Mouse (Mus musculus) neural tube, embryonic 13.5 days (tissue): Measurements from ENCODE around the gene Vezf1. TPM values are rescaled to one million over a fixed set of nuclear protein-coding genes. Genes with fewer than 3 reads are reported as not detected.
"Not testable (repeated sequence)": the region's sequence is repeated elsewhere in the genome, so short reads cannot be mapped to it uniquely, and the experiment has no call there.

Experiments
- ATAC-seq: fragments of 200-750 bp; cut with Nextera tagmentation; 2 replicates; pipeline ENCODE4 v1.8.0; 2017; ENCODE audit warnings: low read depth, mild to moderate bottlenecking, moderate TSS enrichment, moderate library complexity
- H3K27ac ChIP-seq: fragments of 300-500 bp; sonication (generic); replicated peaks from 2 replicates; pipeline ENCODE4 v1.5.1; 2015; ENCODE audit warnings: moderate library complexity, mild to moderate bottlenecking, inconsistent platforms
- H3K27me3 ChIP-seq: fragments of 300-500 bp; sonication (generic); 2 replicates; pipeline ENCODE4 v1.6.1; 2015; ENCODE audit warnings: mild to moderate bottlenecking, inconsistent platforms
- H3K36me3 ChIP-seq: fragments of 300-500 bp; sonication (generic); 2 replicates; pipeline ENCODE4 v1.6.1; 2015; ENCODE audit warnings: mild to moderate bottlenecking, inconsistent platforms
- H3K4me1 ChIP-seq: fragments of 300-500 bp; sonication (generic); replicated peaks from 2 replicates; pipeline ENCODE4 v1.6.1; 2015; ENCODE audit warnings: inconsistent platforms
- H3K4me2 ChIP-seq: fragments of 300-500 bp; sonication (generic); 2 replicates; pipeline ENCODE4 v1.6.1; 2015; ENCODE audit warnings: inconsistent platforms, mild to moderate bottlenecking, moderate library complexity
- H3K4me3 ChIP-seq: fragments of 300-500 bp; sonication (generic); 2 replicates; pipeline ENCODE4 v1.5.1; 2015; ENCODE audit warnings: mild to moderate bottlenecking, inconsistent platforms
- H3K9ac ChIP-seq: fragments of 300-500 bp; sonication (generic); 2 replicates; pipeline ENCODE4 v1.6.1; 2015; ENCODE audit warnings: moderate library complexity, mild to moderate bottlenecking, inconsistent platforms
- H3K9me3 ChIP-seq: fragments of 300-500 bp; sonication (generic); 2 replicates; pipeline ENCODE4 v1.6.1; 2016; ENCODE audit warnings: inconsistent platforms
- WGBS: fragments of 180-500 bp; shearing (Covaris S2); methylation state at CpG from one replicate; pipeline ENCODE4 v1.1.7; 2015; 5-methylcytosine and 5-hydroxymethylcytosine counted together
- polyA plus RNA-seq: library from polyadenylated mRNA; unstranded; fragments of >200 nt; fragmentation: Nextera tagmentation; extraction: Ambion mirVana; gene quantifications from 2 replicates; pipeline ENCODE4 v1.2.1, GENCODE M21; 2015

Vezf1 gene
- polyA plus RNA-seq, 1 experiment from 2014 or later, result 53.9 TPM

GRCm38 (mm10) chr11:88045159-88045558 lies 22.9 kb upstream of the Vezf1 start:
- not testable (repeated sequence) for ATAC-seq, H3K27ac ChIP-seq, H3K4me3 ChIP-seq, H3K27me3 ChIP-seq, H3K9me3 ChIP-seq, H3K9ac ChIP-seq, H3K4me2 ChIP-seq
- Histone ChIP-seq H3K4me1 (peaks cover 27% of the 10 kb centered on the region), H3K36me3 (peaks cover 10% of the 10 kb centered on the region)
- 95% methylated on average over 3 of the region's 3 CpGs for whole genome bisulfite sequencing

DNA sequence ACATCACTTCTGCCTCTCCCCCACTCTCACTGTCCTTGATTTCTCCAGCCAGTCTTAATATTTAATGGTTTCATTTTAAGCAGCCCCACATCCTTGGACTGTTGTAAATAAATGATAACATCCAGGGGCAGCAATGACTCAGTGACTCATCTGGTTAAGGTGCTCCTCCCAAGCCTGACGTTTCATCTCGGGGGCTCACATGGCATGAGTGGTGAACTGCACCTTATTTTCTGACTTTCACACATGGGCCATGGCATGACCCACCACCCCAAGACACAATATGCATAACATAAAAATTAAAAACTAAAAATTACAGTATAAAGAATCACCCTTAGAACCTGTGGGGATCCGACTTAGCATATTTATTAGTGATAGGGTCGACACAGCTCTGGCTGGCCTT lies 22.2 kb upstream of the Vezf1 start:
- 88% methylated on average over 4 of the region's 4 CpGs for WGBS
- Histone ChIP-seq H3K27me3 (no peaks in the 10 kb centered on the region), H3K4me2 (peak overlapping the region; percentile 70), H3K36me3 (peaks cover 17% of the 10 kb centered on the region), H3K9me3 (no peaks in the 10 kb centered on the region), H3K27ac (no peak overlapping the region), H3K4me1 (peaks cover 33% of the 10 kb centered on the region), H3K9ac (peak overlapping the region; percentile 100; the same call in 1 of the 2 replicates), H3K4me3 (0 out of 2 replicates have a peak overlapping the region, but pooled peaks have one; percentile 99)
- no peak for ATAC-seq

DNA sequence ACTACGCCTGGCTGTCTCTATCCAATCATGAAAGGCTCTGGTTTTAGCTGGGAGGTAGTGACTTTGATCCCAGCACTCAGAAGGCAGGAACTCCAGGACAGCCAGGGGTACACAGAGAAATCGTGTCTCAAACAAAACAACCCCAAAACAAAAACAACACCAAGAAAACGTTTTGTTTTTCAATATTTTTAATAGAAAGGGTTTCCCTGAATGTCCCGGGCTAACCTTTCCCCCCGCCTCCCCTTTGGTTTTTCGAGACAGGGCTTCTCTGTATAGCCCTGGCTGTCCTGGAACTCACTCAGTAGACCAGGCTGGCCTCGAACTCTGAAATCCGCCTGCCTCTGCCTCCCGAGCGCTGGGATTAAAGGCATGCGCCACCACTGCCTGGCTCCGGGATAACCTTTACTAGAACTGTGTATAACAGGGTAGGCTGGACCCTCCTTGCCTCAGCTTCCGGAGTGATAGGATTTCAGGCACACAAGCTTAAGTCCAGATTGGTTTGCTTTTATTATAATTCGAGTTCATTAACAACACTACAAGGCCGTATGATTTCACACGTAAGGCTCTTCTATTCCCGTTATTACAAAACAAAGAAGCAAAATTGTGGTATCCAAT lies 21.6 kb upstream of the Vezf1 start:
- H3K36me3 ChIP-seq, result peaks cover 20% of the 10 kb centered on the region
- 63% methylated on average over 17 of the region's 17 CpGs for whole genome bisulfite sequencing
- H3K9ac ChIP-seq, result peak overlapping the region; percentile 100
- no peaks in the 10 kb centered on the region for H3K27me3 ChIP-seq
- no peaks in the 10 kb centered on the region for H3K9me3 ChIP-seq
- peaks cover 36% of the 10 kb centered on the region for H3K4me1 ChIP-seq
- H3K27ac ChIP-seq, result peak overlapping the region; percentile 99
- peak overlapping the region; percentile 99 for H3K4me3 ChIP-seq
- ATAC-seq, result no peak
- H3K4me2 ChIP-seq, result peak overlapping the region; percentile 70

DNA sequence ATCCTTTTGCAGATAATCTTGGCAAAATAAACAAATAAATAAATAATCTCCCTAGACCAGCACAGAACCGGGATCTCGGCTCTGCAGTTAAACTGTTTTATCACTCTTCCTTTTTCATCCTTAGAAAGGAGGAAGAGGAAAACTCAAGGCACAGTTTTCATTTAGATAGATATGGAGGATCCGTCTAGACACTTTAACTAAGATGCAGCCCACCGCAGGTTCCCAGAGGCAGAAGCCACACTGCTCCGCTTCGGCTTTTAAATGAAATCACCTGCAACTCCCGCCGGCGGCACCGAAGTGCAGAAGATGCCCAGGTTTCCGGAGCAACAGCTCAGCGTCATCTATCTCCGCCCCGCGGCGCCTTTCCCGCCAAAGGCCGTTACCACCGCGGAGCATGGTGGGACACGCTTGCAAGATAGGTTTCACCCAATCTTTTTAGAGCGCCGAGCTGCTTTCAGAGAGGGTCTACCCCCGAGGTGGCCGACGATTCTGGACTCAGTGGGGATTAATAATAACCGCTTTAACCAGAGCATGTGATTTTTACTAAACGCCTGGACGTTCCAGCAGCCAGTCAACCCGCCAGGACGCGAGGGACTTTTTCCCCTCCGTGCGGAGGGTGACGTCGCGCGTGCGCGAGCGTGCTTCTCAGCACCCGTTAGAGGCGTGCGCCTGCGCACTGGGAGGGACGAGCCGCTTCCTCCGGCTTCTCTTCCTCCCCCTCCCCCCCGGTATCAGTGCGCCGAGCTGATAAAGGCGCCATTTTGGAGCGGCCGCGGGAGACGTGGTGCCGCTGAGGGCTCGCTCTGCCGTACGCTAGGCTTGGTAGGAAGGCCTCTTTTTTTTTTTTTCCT lies 20.9 kb upstream of the Vezf1 start, which contains the start of gene Srsf1:
Gene Srsf1, plus strand, starts transcription at position 430 of the 851 bp plus-strand sequence.
- Histone ChIP-seq H3K27me3 (no peaks in the 10 kb centered on the region), H3K4me3 (peak within 1 kb of the TSS; percentile 99), H3K9me3 (no peaks in the 10 kb centered on the region), H3K9ac (peak within 1 kb of the TSS; percentile 100), H3K4me1 (peaks cover 39% of the 10 kb centered on the region), H3K36me3 (peaks cover 20% of the 10 kb centered on the region), H3K4me2 (peak within 1 kb of the TSS; percentile 88), H3K27ac (peak within 1 kb of the TSS; percentile 99)
- WGBS, result under 1% methylated on average over 60 of the region's 60 CpGs
- peak; percentile 92 for ATAC-seq

GRCm38 (mm10) chr11:88047871-88048531 lies 20.1 kb upstream of the Vezf1 start:
- Histone ChIP-seq H3K36me3 (peaks cover 25% of the 10 kb centered on the region), H3K27me3 (no peaks in the 10 kb centered on the region), H3K4me2 (peak overlapping the region; percentile 88), H3K4me1 (peaks cover 47% of the 10 kb centered on the region), H3K4me3 (peak overlapping the region; percentile 99), H3K9me3 (no peaks in the 10 kb centered on the region), H3K27ac (peak overlapping the region; percentile 99), H3K9ac (peak overlapping the region; percentile 100)
- ATAC-seq, result peak; percentile 89
- under 1% methylated on average over 76 of the region's 76 CpGs for WGBS

DNA sequence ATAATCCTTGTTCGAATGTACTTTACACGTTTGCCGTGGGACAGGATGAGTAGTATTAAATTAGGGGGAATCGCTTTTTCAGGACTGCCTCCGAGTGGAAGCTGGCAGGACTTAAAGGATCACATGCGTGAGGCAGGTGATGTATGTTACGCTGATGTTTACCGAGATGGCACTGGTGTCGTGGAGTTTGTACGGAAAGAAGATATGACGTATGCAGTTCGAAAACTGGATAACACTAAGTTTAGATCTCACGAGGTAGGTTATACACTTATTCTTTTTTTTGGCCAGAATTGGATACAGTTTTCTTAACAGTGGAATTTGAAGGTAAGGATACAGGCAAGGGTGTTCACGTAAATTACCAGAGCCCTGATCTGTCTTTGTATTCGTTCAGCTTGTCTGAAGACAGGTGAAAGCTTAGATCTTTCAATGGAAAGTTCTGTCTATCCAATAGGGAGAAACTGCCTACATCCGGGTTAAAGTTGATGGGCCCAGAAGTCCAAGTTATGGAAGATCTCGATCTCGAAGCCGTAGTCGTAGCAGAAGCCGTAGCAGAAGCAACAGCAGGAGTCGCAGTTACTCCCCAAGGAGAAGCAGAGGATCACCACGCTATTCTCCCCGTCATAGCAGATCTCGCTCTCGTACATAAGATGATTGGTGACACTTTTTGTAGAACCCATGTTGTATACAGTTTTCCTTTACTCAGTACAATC lies 19.0 kb upstream of the Vezf1 start:
- Histone ChIP-seq H3K9ac (peak overlapping the region; percentile 100), H3K4me3 (peak overlapping the region; percentile 99), H3K36me3 (peaks cover 29% of the 10 kb centered on the region), H3K27me3 (no peaks in the 10 kb centered on the region), H3K4me1 (peaks cover 51% of the 10 kb centered on the region), H3K4me2 (peak overlapping the region; percentile 88), H3K27ac (0 out of 2 replicates have a peak overlapping the region, but pooled peaks have one; percentile 9), H3K9me3 (no peaks in the 10 kb centered on the region)
- WGBS, result 22% methylated on average over 26 of the region's 26 CpGs
- ATAC-seq, result no peak

GRCm38 (mm10) chr11:88049732-88050131 lies 18.3 kb upstream of the Vezf1 start:
- H3K27ac ChIP-seq, result no peak overlapping the region
- peak overlapping the region; percentile 100; the same call in 1 of the 2 replicates for H3K9ac ChIP-seq
- no peaks in the 10 kb centered on the region for H3K27me3 ChIP-seq
- peaks cover 29% of the 10 kb centered on the region for H3K36me3 ChIP-seq
- H3K4me3 ChIP-seq, result peak overlapping the region; percentile 99
- no peaks in the 10 kb centered on the region for H3K9me3 ChIP-seq
- peak overlapping the region; percentile 88 for H3K4me2 ChIP-seq
- ATAC-seq, result no peak
- peaks cover 51% of the 10 kb centered on the region for H3K4me1 ChIP-seq

- Histone ChIP-seq H3K36me3 (peaks cover 32% of the 10 kb centered on the region), H3K9ac (no peak overlapping the region), H3K9me3 (no peaks in the 10 kb centered on the region), H3K4me1 (peaks cover 40% of the 10 kb centered on the region), H3K4me3 (no peak overlapping the region), H3K4me2 (no peak overlapping the region), H3K27me3 (no peaks in the 10 kb centered on the region), H3K27ac (no peak overlapping the region)
- no peak for ATAC-seq
- 84% methylated on average over 4 of the region's 4 CpGs for WGBS
Observed at GRCm38 (mm10) chr11:88052638-88053037, 15.4 kb upstream of the Vezf1 start.

DNA sequence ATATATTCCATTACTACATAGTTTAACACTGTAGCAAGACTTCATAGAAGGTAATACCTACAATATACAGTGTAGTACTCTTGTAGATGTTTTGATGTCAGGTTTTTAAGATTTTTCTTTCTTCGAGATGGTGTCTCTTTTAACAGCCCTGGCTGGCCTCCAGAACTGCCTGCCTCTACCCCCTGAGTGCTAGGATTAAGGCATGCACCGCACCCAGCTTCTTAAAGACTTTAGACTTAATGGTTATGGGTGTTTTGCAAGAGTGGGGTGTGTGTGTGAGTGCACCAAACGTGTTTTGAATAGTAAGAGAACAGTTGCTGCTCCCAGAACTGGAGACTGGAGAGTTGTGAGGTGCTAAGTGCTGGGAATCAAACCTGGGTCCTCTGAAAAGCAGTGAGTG lies 14.3 kb upstream of the Vezf1 start:
- no peak for ATAC-seq
- H3K9ac ChIP-seq, result no peak overlapping the region
- no peaks in the 10 kb centered on the region for H3K9me3 ChIP-seq
- WGBS, result 63% methylated on average over 3 of the region's 3 CpGs
- no peak overlapping the region for H3K4me3 ChIP-seq
- H3K27me3 ChIP-seq, result no peaks in the 10 kb centered on the region
- H3K27ac ChIP-seq, result no peak overlapping the region
- peaks cover 38% of the 10 kb centered on the region for H3K4me1 ChIP-seq
- H3K4me2 ChIP-seq, result no peak overlapping the region
- peaks cover 32% of the 10 kb centered on the region for H3K36me3 ChIP-seq

DNA sequence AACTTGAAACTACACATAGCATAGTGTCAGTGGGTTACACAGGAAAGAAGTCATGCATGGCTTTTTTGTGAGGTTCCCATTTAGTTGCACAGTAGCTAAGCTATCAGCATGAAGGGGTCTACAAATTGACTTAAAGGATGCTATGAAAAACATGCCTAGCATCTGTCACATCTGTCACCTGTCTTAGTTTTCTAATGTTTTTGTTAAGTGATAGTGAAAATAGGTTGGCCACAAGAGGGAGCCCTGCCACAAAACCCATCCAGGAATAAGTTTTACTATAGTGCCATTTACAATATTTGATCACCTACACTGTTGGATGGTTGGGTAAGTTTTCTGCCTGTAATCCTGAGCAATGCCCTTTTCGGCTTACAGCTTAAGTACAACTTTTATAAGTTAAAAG lies 13.5 kb upstream of the Vezf1 start:
- no peaks in the 10 kb centered on the region for H3K27me3 ChIP-seq
- ATAC-seq, result no peak
- H3K4me1 ChIP-seq, result peaks cover 31% of the 10 kb centered on the region
- no peak overlapping the region for H3K9ac ChIP-seq
- 82% methylated on average over 1 of the region's 1 CpGs for WGBS
- H3K4me2 ChIP-seq, result no peak overlapping the region
- H3K36me3 ChIP-seq, result peaks cover 27% of the 10 kb centered on the region
- H3K9me3 ChIP-seq, result no peaks in the 10 kb centered on the region
- no peak overlapping the region for H3K27ac ChIP-seq
- no peak overlapping the region for H3K4me3 ChIP-seq

DNA sequence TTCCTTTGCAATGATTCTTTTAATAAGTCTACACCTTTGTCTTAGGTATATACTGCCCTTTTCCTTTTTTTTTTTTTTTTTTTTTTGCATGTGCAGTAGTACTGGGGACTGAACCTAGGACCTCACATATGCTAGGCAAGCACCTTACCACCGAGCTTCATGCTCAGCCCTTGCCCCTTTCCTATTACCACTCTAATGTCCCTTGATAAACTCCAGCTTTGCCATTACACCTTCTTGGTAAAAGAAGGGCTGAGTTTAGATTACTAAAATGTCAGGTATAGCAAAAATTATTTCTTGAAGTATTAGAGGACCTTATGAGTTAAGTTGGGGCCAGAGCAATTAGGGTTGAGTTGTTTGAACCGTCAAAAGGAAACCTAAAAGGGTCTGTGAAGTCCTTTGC lies 12.3 kb upstream of the Vezf1 start:
- H3K4me2 ChIP-seq, result no peak overlapping the region
- peaks cover 20% of the 10 kb centered on the region for H3K4me1 ChIP-seq
- H3K27ac ChIP-seq, result no peak overlapping the region
- no peak for ATAC-seq
- 85% methylated on average over 2 of the region's 2 CpGs for WGBS
- no peaks in the 10 kb centered on the region for H3K27me3 ChIP-seq
- no peak overlapping the region for H3K4me3 ChIP-seq
- H3K36me3 ChIP-seq, result peaks cover 16% of the 10 kb centered on the region
- no peaks in the 10 kb centered on the region for H3K9me3 ChIP-seq
- no peak overlapping the region for H3K9ac ChIP-seq
